Mouse (Mus musculus) forebrain, embryonic 11.5 days (tissue): Measurements from ENCODE around the gene Unc80. TPM values are rescaled to one million over a fixed set of nuclear protein-coding genes. Genes with fewer than 3 reads are reported as not detected.

Source experiments
- ATAC-seq: fragments of 200-750 bp; cut with Nextera tagmentation; replicated peaks from 2 replicates; pipeline ENCODE4 v1.8.0; 2017; ENCODE audit warnings: moderate TSS enrichment; ENCODE audit not compliant: low FRiP score
- DNase-seq: peaks from one replicate; pipeline ENCODE4 v3.0.0-alpha.2; 2017; ENCODE audit warnings: low spot score
- H3K27ac ChIP-seq: fragments of 300-500 bp; sonication (generic); 2 replicates; pipeline ENCODE4 v1.5.1; 2014; ENCODE audit warnings: low read depth, low read length
- H3K27me3 ChIP-seq: fragments of 300-500 bp; sonication (generic); 2 replicates; pipeline ENCODE4 v1.6.1; 2014; ENCODE audit warnings: mild to moderate bottlenecking, low read length, mixed read lengths; ENCODE audit not compliant: control insufficient read depth, insufficient read depth
- H3K36me3 ChIP-seq: fragments of 300-500 bp; sonication (generic); 2 replicates; pipeline ENCODE4 v1.6.1; 2014; ENCODE audit warnings: mild to moderate bottlenecking, low read length, moderate library complexity, mixed read lengths; ENCODE audit not compliant: control insufficient read depth, insufficient read depth
- H3K4me1 ChIP-seq: fragments of 300-500 bp; sonication (generic); replicated peaks from 2 replicates; pipeline ENCODE4 v1.6.1; 2014; ENCODE audit warnings: low read length, mixed read lengths; ENCODE audit not compliant: control insufficient read depth, insufficient read depth
- H3K4me2 ChIP-seq: fragments of 300-500 bp; sonication (generic); 2 replicates; pipeline ENCODE4 v1.6.1; 2014; ENCODE audit warnings: low read depth, mild to moderate bottlenecking, low read length, moderate library complexity, mixed read lengths; ENCODE audit not compliant: severe bottlenecking
- H3K4me3 ChIP-seq: fragments of 300-500 bp; sonication (generic); 2 replicates; pipeline ENCODE4 v1.5.1; 2014; ENCODE audit warnings: low read depth, low read length
- H3K9ac ChIP-seq: fragments of 300-500 bp; sonication (generic); 2 replicates; pipeline ENCODE4 v1.6.1; 2014; ENCODE audit warnings: low read length
- H3K9me3 ChIP-seq: fragments of 300-500 bp; sonication (generic); 2 replicates; pipeline ENCODE4 v1.6.1; 2016; ENCODE audit warnings: low read length, mixed read lengths; ENCODE audit not compliant: control insufficient read depth
- WGBS: fragments of 180-500 bp; shearing (Covaris S2); extraction: QIAGEN DNeasy Blood & Tissue Kit; methylation state at CpG from one replicate; pipeline ENCODE4 v1.1.7; 2014; 5-methylcytosine and 5-hydroxymethylcytosine counted together
- polyA plus RNA-seq: library from polyadenylated mRNA; unstranded; fragments of >200 nt; fragmentation: Nextera tagmentation; extraction: Ambion mirVana; gene quantifications from 2 replicates; pipeline ENCODE4 v1.2.1, GENCODE M21; 2014

Gene Unc80
- 0.69 and 0.83 TPM in 2 replicates for polyA plus RNA-seq

GRCm38 (mm10) chr1:66467821-66468703 is at the start of gene Unc80:
Unc80 (plus strand) TSS chr1:66468367.
- under 1% methylated on average over 54 of the region's 83 CpGs for WGBS
- ATAC-seq: peak; percentile 93

GRCm38 (mm10) chr1:66426073-66426472 is 42.1 kb upstream of the Unc80 start:
- ATAC-seq: no peak
- Histone ChIP-seq H3K4me1 (no peaks in the 10 kb centered on the region), H3K4me3 (no peak overlapping the region), H3K9me3 (no peaks in the 10 kb centered on the region), H3K9ac (no peak overlapping the region), H3K27ac (no peak overlapping the region), H3K36me3 (peaks cover 3% of the 10 kb centered on the region), H3K27me3 (no peaks in the 10 kb centered on the region), H3K4me2 (no peak overlapping the region)
- no peak for DNase-seq
- WGBS: 94% methylated on average over 5 of the region's 5 CpGs

More at GRCm38 (mm10) chr1:66467821-66468703, at the start of gene Unc80:
- no peaks in the 10 kb centered on the region for H3K9me3 ChIP-seq
- 0 out of 2 replicates have a peak, but pooled peaks cover 2% of the 10 kb centered on the region for H3K4me1 ChIP-seq
- no peaks in the 10 kb centered on the region for H3K27me3 ChIP-seq
- peak; percentile 86 for DNase-seq
- H3K4me2 ChIP-seq: peak within 1 kb of the TSS; percentile 76
- no peaks in the 10 kb centered on the region for H3K36me3 ChIP-seq
- peak within 1 kb of the TSS; percentile 65 for H3K9ac ChIP-seq
- H3K4me3 ChIP-seq: peak within 1 kb of the TSS; percentile 44
- H3K27ac ChIP-seq: no peak within 1 kb of the TSS

- no peak overlapping the region for H3K4me2 ChIP-seq
- no peaks in the 10 kb centered on the region for H3K9me3 ChIP-seq
- no peak for DNase-seq
- H3K4me3 ChIP-seq: no peak overlapping the region
- no peak overlapping the region for H3K9ac ChIP-seq
- no peak for ATAC-seq
- no peaks in the 10 kb centered on the region for H3K27me3 ChIP-seq
- no peaks in the 10 kb centered on the region; the same call in none of the 2 replicates for H3K36me3 ChIP-seq
- no peaks in the 10 kb centered on the region for H3K4me1 ChIP-seq
- no peak overlapping the region for H3K27ac ChIP-seq
Observed at GRCm38 (mm10) chr1:66430962-66431361, 37.2 kb upstream of the Unc80 start.

- Histone ChIP-seq H3K27ac (no peak overlapping the region), H3K27me3 (no peaks in the 10 kb centered on the region), H3K9me3 (no peaks in the 10 kb centered on the region), H3K36me3 (no peaks in the 10 kb centered on the region; the same call in none of the 2 replicates), H3K4me3 (no peak overlapping the region), H3K4me2 (no peak overlapping the region), H3K9ac (no peak overlapping the region), H3K4me1 (no peaks in the 10 kb centered on the region)
- DNase-seq (no peak), ATAC-seq (no peak)
- 90% methylated on average over 6 of the region's 6 CpGs for WGBS
Observed at GRCm38 (mm10) chr1:66431472-66431871, 36.7 kb upstream of the Unc80 start.

- Histone ChIP-seq H3K9me3 (no peaks in the 10 kb centered on the region), H3K27ac (no peak overlapping the region), H3K4me2 (no peak overlapping the region), H3K27me3 (no peaks in the 10 kb centered on the region), H3K4me1 (no peaks in the 10 kb centered on the region), H3K36me3 (no peaks in the 10 kb centered on the region; the same call in 1 of the 2 replicates), H3K4me3 (no peak overlapping the region), H3K9ac (no peak overlapping the region)
- 95% methylated on average over 2 of the region's 2 CpGs for WGBS
- DNase-seq (no peak), ATAC-seq (no peak)
Observed at GRCm38 (mm10) chr1:66438069-66438468, 30.1 kb upstream of the Unc80 start.

GRCm38 (mm10) chr1:66442922-66443321 is 25.2 kb upstream of the Unc80 start:
- 82% methylated on average over 2 of the region's 2 CpGs for whole genome bisulfite sequencing

GRCm38 (mm10) chr1:66449471-66449870 is 18.7 kb upstream of the Unc80 start:
- Histone ChIP-seq H3K27ac (no peak overlapping the region), H3K9me3 (no peaks in the 10 kb centered on the region), H3K4me2 (no peak overlapping the region), H3K9ac (no peak overlapping the region), H3K4me1 (no peaks in the 10 kb centered on the region), H3K36me3 (no peaks in the 10 kb centered on the region), H3K4me3 (no peak overlapping the region), H3K27me3 (no peaks in the 10 kb centered on the region)
- ATAC-seq (no peak), DNase-seq (no peak)
- 74% methylated on average over 2 of the region's 2 CpGs for WGBS

More at GRCm38 (mm10) chr1:66442922-66443321, 25.2 kb upstream of the Unc80 start:
- DNase-seq: no peak
- H3K4me3 ChIP-seq: no peak overlapping the region
- ATAC-seq: no peak
- H3K9me3 ChIP-seq: no peaks in the 10 kb centered on the region
- no peak overlapping the region for H3K27ac ChIP-seq
- no peaks in the 10 kb centered on the region for H3K27me3 ChIP-seq
- no peaks in the 10 kb centered on the region for H3K4me1 ChIP-seq
- H3K9ac ChIP-seq: no peak overlapping the region
- no peaks in the 10 kb centered on the region for H3K36me3 ChIP-seq
- H3K4me2 ChIP-seq: no peak overlapping the region

GRCm38 (mm10) chr1:66456580-66456979 is 11.6 kb upstream of the Unc80 start:
- DNase-seq: no peak
- peak; percentile 63; the same call in 1 of the 2 replicates for ATAC-seq
- H3K27ac ChIP-seq: no peak overlapping the region
- no peak overlapping the region for H3K4me2 ChIP-seq
- no peaks in the 10 kb centered on the region for H3K36me3 ChIP-seq
- H3K27me3 ChIP-seq: no peaks in the 10 kb centered on the region
- H3K4me3 ChIP-seq: no peak overlapping the region
- H3K9ac ChIP-seq: no peak overlapping the region
- 20% methylated on average over 2 of the region's 2 CpGs for WGBS
- no peaks in the 10 kb centered on the region for H3K4me1 ChIP-seq
- H3K9me3 ChIP-seq: no peaks in the 10 kb centered on the region
